Mouse (Mus musculus) embryonic facial prominence, embryonic 10.5 days (tissue): ENCODE results near the gene Coa7. TPM values are rescaled to one million over a fixed set of nuclear protein-coding genes. Genes with fewer than 3 reads are reported as not detected.

Experiments
- polyA plus RNA-seq: library from polyadenylated mRNA; unstranded; fragments of >200 nt; fragmentation: Nextera tagmentation; extraction: Ambion mirVana; gene quantifications from 2 replicates; pipeline ENCODE4 v1.2.1, GENCODE M21; 2016

Coa7 gene
- polyA plus RNA-seq, 1 experiment from 2014 or later, result 70.4 TPM

Other genes starting within 250 kb of the Coa7 start
- 0.05 and 0.38 TPM in 2 replicates for gene Podn, start 231.7 kb upstream of the Coa7 start, polyA plus RNA-seq
- 159 and 163 TPM in 2 replicates for gene Scp2, start 183.1 kb upstream of the Coa7 start, polyA plus RNA-seq
- 27.2 and 27.6 TPM in 2 replicates for gene Echdc2, start 162.7 kb upstream of the Coa7 start, polyA plus RNA-seq
- not detected in 2 replicates for gene Zyg11a, start 110.1 kb upstream of the Coa7 start, polyA plus RNA-seq
- 14.7 and 15.4 TPM in 2 replicates for gene Zyg11b, start 27.0 kb upstream of the Coa7 start, polyA plus RNA-seq
- 4.0 and 5.6 TPM in 2 replicates for gene Shisal2a, start 55.2 kb downstream of the Coa7 start, polyA plus RNA-seq
- 39.7 and 40.1 TPM in 2 replicates for gene Gpx7, start 78.8 kb downstream of the Coa7 start, polyA plus RNA-seq
- gene Tut4, start 131.3 kb downstream of the Coa7 start, polyA plus RNA-seq, result 103 and 106 TPM in 2 replicates